Mouse (Mus musculus) forebrain, embryonic 10.5 days (tissue): ENCODE measurements at regions not wholly inside any gene's neighbourhood (a gene's known extent, or its start where the extent isn't known, plus 50 kb on each side); places are given as distances from the start of the nearest gene placed in this dataset.

Source experiments
- DNase-seq: peaks from one replicate; pipeline ENCODE4 v3.0.0-alpha.2; 2017; ENCODE audit warnings: low spot score; ENCODE audit errors: extremely low spot score
- H3K27ac ChIP-seq: fragments of 300-500 bp; sonication (generic); 2 replicates; pipeline ENCODE4 v1.5.1; 2016; ENCODE audit warnings: mild to moderate bottlenecking
- H3K27me3 ChIP-seq: fragments of 300-500 bp; sonication (generic); 2 replicates; pipeline ENCODE4 v1.6.1; 2016; ENCODE audit warnings: mild to moderate bottlenecking; ENCODE audit not compliant: poor library complexity, severe bottlenecking
- H3K36me3 ChIP-seq: fragments of 300-500 bp; sonication (generic); replicated peaks from 2 replicates; pipeline ENCODE4 v1.6.1; 2016; ENCODE audit warnings: mild to moderate bottlenecking, moderate library complexity
- H3K4me1 ChIP-seq: fragments of 300-500 bp; sonication (generic); 2 replicates; pipeline ENCODE4 v1.6.1; 2016
- H3K4me3 ChIP-seq: fragments of 300-500 bp; sonication (generic); 2 replicates; pipeline ENCODE4 v1.5.1; 2016; ENCODE audit warnings: mild to moderate bottlenecking, moderate library complexity
- H3K9me3 ChIP-seq: fragments of 300-500 bp; sonication (generic); 2 replicates; pipeline ENCODE4 v1.6.1; 2016; ENCODE audit warnings: mild to moderate bottlenecking, moderate library complexity
- WGBS: fragments of 180-500 bp; shearing (Covaris S2); methylation state at CpG from one replicate; pipeline ENCODE4 v1.1.7; 2016; 5-methylcytosine and 5-hydroxymethylcytosine counted together

- Histone ChIP-seq H3K4me1 (peaks cover 12% of the 10 kb centered on the region), H3K36me3 (no peaks in the 10 kb centered on the region), H3K27me3 (no peaks in the 10 kb centered on the region), H3K27ac (no peak overlapping the region), H3K4me3 (no peak overlapping the region), H3K9me3 (no peaks in the 10 kb centered on the region)
- no peak for DNase-seq
- WGBS, result 84% methylated on average over 1 of the region's 1 CpGs
These were observed 164.1 kb downstream of the Tmx1 start for GRCm38 (mm10) chr12:70617024-70617423.

DNA sequence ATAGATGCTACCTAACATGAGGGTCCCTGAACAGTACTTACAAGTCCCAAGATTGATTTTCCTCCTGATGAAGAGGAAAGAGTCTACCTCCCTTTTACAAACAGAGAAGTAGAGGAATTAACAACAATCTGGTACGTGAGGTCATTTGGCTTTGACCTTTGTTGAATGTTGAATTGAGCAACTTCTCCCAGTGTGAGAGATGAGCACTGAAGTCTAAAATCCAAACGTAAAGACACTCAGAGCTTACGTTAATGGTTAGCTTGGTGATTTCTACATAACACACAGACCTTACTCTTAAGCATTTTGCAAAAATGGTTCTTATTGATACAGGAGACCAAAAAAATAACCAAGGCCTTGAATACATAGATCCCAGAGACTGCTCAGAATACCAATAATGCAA is 165.1 kb downstream of the Tmx1 start:
- Histone ChIP-seq H3K9me3 (no peaks in the 10 kb centered on the region), H3K27me3 (no peaks in the 10 kb centered on the region), H3K27ac (no peak overlapping the region), H3K36me3 (no peaks in the 10 kb centered on the region), H3K4me1 (peaks cover 21% of the 10 kb centered on the region), H3K4me3 (no peak overlapping the region)
- DNase-seq, result no peak
- 81% methylated on average over 3 of the region's 3 CpGs for WGBS

DNA sequence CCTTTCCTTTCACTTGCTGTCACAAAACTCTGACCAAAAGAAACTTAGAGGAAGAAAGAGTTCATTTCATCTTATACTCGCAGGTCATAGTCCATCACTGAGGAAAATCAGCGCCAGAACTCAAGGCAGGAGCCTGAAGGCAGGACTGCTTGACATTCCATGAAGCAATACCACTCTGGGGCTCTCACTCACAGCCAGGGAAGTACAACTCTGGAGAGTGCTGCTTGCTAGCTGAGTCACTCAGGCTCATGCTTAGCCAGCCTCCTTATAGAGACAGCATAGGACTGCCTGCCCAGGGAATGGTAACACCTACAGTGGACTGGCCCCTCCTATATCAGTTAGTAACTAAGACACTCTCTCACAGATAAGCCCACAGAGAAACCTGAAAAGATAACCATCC is 166.5 kb downstream of the Tmx1 start:
- Histone ChIP-seq H3K27me3 (no peaks in the 10 kb centered on the region), H3K9me3 (no peaks in the 10 kb centered on the region), H3K27ac (no peak overlapping the region), H3K4me3 (no peak overlapping the region), H3K4me1 (peaks cover 27% of the 10 kb centered on the region), H3K36me3 (no peaks in the 10 kb centered on the region)
- peak; percentile 11 for DNase-seq
- WGBS, result 93% methylated on average over 2 of the region's 2 CpGs

- 73% methylated on average over 4 of the region's 4 CpGs for WGBS
These were observed 169.1 kb downstream of the Tmx1 start for GRCm38 (mm10) chr12:70622019-70622418.

GRCm38 (mm10) chr12:70624298-70624980 is 171.5 kb downstream of the Tmx1 start:
- Histone ChIP-seq H3K9me3 (no peaks in the 10 kb centered on the region), H3K4me1 (peaks cover 21% of the 10 kb centered on the region), H3K27ac (no peak overlapping the region), H3K27me3 (no peaks in the 10 kb centered on the region), H3K4me3 (no peak overlapping the region), H3K36me3 (no peaks in the 10 kb centered on the region)
- DNase-seq, result no peak
- 80% methylated on average over 9 of the region's 9 CpGs for WGBS

More at GRCm38 (mm10) chr12:70622019-70622418, 169.1 kb downstream of the Tmx1 start:
- DNase-seq, result peak; percentile 12
- Histone ChIP-seq H3K27ac (no peak overlapping the region), H3K27me3 (no peaks in the 10 kb centered on the region), H3K9me3 (no peaks in the 10 kb centered on the region), H3K36me3 (no peaks in the 10 kb centered on the region), H3K4me1 (peaks cover 21% of the 10 kb centered on the region), H3K4me3 (no peak overlapping the region)

- no peak for DNase-seq
- no peaks in the 10 kb centered on the region for H3K36me3 ChIP-seq
- peaks cover 13% of the 10 kb centered on the region for H3K4me1 ChIP-seq
- no peaks in the 10 kb centered on the region for H3K9me3 ChIP-seq
- H3K4me3 ChIP-seq, result no peak overlapping the region
- no peaks in the 10 kb centered on the region for H3K27me3 ChIP-seq
- H3K27ac ChIP-seq, result no peak overlapping the region
- WGBS, result 90% methylated on average over 7 of the region's 7 CpGs
These were observed 174.7 kb downstream of the Tmx1 start for GRCm38 (mm10) chr12:70627638-70628037.

- 87% methylated on average over 21 of the region's 21 CpGs for WGBS
- Histone ChIP-seq H3K4me3 (no peak overlapping the region), H3K4me1 (0 out of 2 replicates have a peak, but pooled peaks cover 3% of the 10 kb centered on the region), H3K36me3 (no peaks in the 10 kb centered on the region), H3K9me3 (no peaks in the 10 kb centered on the region), H3K27ac (no peak overlapping the region), H3K27me3 (no peaks in the 10 kb centered on the region)
- no peak for DNase-seq
These were observed 175.8 kb downstream of the Tmx1 start for GRCm38 (mm10) chr12:70628384-70629365.

GRCm38 (mm10) chr12:70629371-70629770 is 176.5 kb downstream of the Tmx1 start:
- Histone ChIP-seq H3K9me3 (no peaks in the 10 kb centered on the region), H3K4me1 (0 out of 2 replicates have a peak, but pooled peaks cover 3% of the 10 kb centered on the region), H3K27ac (no peak overlapping the region), H3K27me3 (no peaks in the 10 kb centered on the region), H3K4me3 (no peak overlapping the region), H3K36me3 (no peaks in the 10 kb centered on the region)
- no peak for DNase-seq
- 89% methylated on average over 5 of the region's 5 CpGs for WGBS

- Histone ChIP-seq H3K27ac (no peak overlapping the region), H3K27me3 (no peaks in the 10 kb centered on the region), H3K36me3 (no peaks in the 10 kb centered on the region), H3K4me1 (0 out of 2 replicates have a peak, but pooled peaks cover 3% of the 10 kb centered on the region), H3K9me3 (no peaks in the 10 kb centered on the region), H3K4me3 (no peak overlapping the region)
- DNase-seq, result no peak
- WGBS, result 78% methylated on average over 6 of the region's 6 CpGs
These were observed 178.4 kb downstream of the Tmx1 start for GRCm38 (mm10) chr12:70631281-70631680.

GRCm38 (mm10) chr12:70633194-70633593 is 180.3 kb downstream of the Tmx1 start:
- 0 out of 2 replicates have a peak, but pooled peaks cover 3% of the 10 kb centered on the region for H3K4me1 ChIP-seq
- no peaks in the 10 kb centered on the region for H3K36me3 ChIP-seq
- H3K9me3 ChIP-seq, result no peaks in the 10 kb centered on the region
- H3K27ac ChIP-seq, result no peak overlapping the region
- H3K4me3 ChIP-seq, result no peak overlapping the region
- 76% methylated on average over 4 of the region's 4 CpGs for WGBS
- no peaks in the 10 kb centered on the region for H3K27me3 ChIP-seq
- no peak for DNase-seq

- Histone ChIP-seq H3K27ac (no peak overlapping the region), H3K27me3 (no peaks in the 10 kb centered on the region), H3K36me3 (no peaks in the 10 kb centered on the region), H3K4me1 (0 out of 2 replicates have a peak, but pooled peaks cover 3% of the 10 kb centered on the region), H3K4me3 (no peak overlapping the region), H3K9me3 (no peaks in the 10 kb centered on the region)
- DNase-seq, result no peak
- WGBS, result 75% methylated on average over 13 of the region's 13 CpGs
These were observed 180.9 kb downstream of the Tmx1 start for GRCm38 (mm10) chr12:70633622-70634365.

- H3K36me3 ChIP-seq, result no peaks in the 10 kb centered on the region
- no peak for DNase-seq
- no peaks in the 10 kb centered on the region for H3K9me3 ChIP-seq
- H3K4me3 ChIP-seq, result no peak overlapping the region
- H3K27ac ChIP-seq, result no peak overlapping the region
- 0 out of 2 replicates have a peak, but pooled peaks cover 3% of the 10 kb centered on the region for H3K4me1 ChIP-seq
- WGBS, result 90% methylated on average over 7 of the region's 7 CpGs
- no peaks in the 10 kb centered on the region for H3K27me3 ChIP-seq
These were observed 183.1 kb downstream of the Tmx1 start for GRCm38 (mm10) chr12:70635997-70636396.
